Mouse (Mus musculus) small intestine, adult 2 months (tissue): Measurements from ENCODE around the gene Hells. TPM values are rescaled to one million over a fixed set of nuclear protein-coding genes. Genes with fewer than 3 reads are reported as not detected.

Experiments used
- H3K27ac ChIP-seq: fragments of 200-500 bp; 2 replicates; pipeline ENCODE4 v1.5.1; 2012; ENCODE audit warnings: low read depth, low read length, control low read depth, inconsistent platforms; ENCODE audit not compliant: insufficient read depth
- H3K27me3 ChIP-seq: fragments of 200-500 bp; 2 replicates; pipeline ENCODE4 v1.6.1; 2012; ENCODE audit warnings: mild to moderate bottlenecking, moderate library complexity, low read length, inconsistent platforms; ENCODE audit not compliant: control insufficient read depth, insufficient read depth
- H3K36me3 ChIP-seq: fragments of 200-500 bp; 2 replicates; pipeline ENCODE4 v1.6.1; 2012; ENCODE audit warnings: mild to moderate bottlenecking, low read length, control low read depth, inconsistent platforms; ENCODE audit not compliant: control insufficient read depth, insufficient read depth
- H3K4me1 ChIP-seq: fragments of 200-500 bp; 2 replicates; pipeline ENCODE4 v1.6.1; 2012; ENCODE audit warnings: low read length, inconsistent platforms, mixed read lengths; ENCODE audit not compliant: control insufficient read depth, insufficient read depth, insufficient read length
- H3K4me3 ChIP-seq: fragments of 200-500 bp; 2 replicates; pipeline ENCODE4 v1.5.1; 2012; ENCODE audit warnings: low read depth, mild to moderate bottlenecking, control low read depth, inconsistent platforms, low read length, moderate library complexity
- CTCF ChIP-seq: fragments of 200-500 bp; IDR thresholded peaks from 2 replicates; pipeline ENCODE4 v1.5.1; 2012; ENCODE audit warnings: low read depth, mild to moderate bottlenecking, control low read depth, inconsistent platforms, low read length, moderate library complexity, mixed read lengths; ENCODE audit not compliant: insufficient replicate concordance, insufficient read length; ENCODE audit errors: extremely low read depth
- POLR2A ChIP-seq: fragments of 200-500 bp; IDR thresholded peaks from 2 replicates; pipeline ENCODE4 v1.6.1; 2012; ENCODE audit warnings: low read depth, mild to moderate bottlenecking, control low read depth, inconsistent platforms, low read length, moderate library complexity
- WGBS: fragments of 180-500 bp; shearing (Covaris S2); methylation state at CpG from one replicate; pipeline ENCODE4 v1.1.7; 2018; 5-methylcytosine and 5-hydroxymethylcytosine counted together
- polyA plus RNA-seq: library from polyadenylated mRNA; depleted of rRNA; stranded (reverse); fragments of >200 nt; gene quantifications from 2 replicates; pipeline ENCODE4 v1.2.3, GENCODE M21; 2012; rRNA removed

Hells gene
- polyA plus RNA-seq = 0.18 and 0.82 TPM in 2 replicates

DNA sequence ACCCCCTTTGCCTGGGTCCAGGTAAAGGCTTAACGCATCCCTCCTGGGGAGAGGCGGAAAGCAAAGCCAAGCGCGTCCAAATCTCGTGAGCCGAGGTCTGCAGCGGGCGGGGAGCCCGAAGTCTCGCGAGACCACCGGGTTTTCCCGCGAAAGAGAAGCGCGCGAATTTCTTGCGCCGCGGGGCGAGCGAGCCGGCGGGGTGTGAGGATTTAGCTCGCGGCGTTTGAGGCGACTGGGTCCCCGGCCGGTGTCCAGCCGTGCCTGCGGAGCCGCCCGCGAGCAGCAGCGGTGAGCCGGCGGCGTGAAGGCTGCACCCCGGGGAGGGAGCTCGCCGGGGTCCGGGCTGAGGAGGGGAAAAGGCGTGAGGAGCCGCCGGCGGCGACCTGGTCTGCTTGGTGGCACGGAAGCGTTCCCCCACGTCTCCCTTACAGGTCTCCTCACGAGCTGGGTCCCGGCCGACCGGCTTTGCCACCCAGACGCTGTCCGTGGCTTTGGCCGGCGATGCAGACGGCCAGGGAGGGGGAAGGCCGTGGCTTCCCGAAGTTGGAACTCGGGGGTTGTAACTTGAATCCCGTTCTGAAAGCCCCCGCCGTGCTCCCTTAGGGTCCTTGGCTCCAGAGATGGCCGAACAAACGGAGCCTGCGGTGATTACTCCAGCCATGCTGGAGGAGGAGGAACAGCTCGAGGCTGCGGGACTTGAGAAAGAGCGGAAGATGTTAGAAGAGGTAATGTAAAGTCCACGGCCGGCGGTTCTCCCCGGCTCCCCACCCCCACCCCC is at the start of gene Hells:
TSS of gene Hells (plus strand) at position 128 of the 778 bp plus-strand sequence.
- under 1% methylated on average over 76 of the region's 76 CpGs for WGBS
- Histone ChIP-seq H3K4me1 (no peaks in the 10 kb centered on the region; the same call in 1 of the 2 replicates), H3K27ac (no peak within 1 kb of the TSS), H3K36me3 (peaks cover 2% of the 10 kb centered on the region; the same call in 1 of the 2 replicates), H3K27me3 (no peaks in the 10 kb centered on the region), H3K4me3 (peak within 1 kb of the TSS; percentile 77)
- TF ChIP-seq CTCF = no peak
- peak; percentile 21; the same call in 1 of the 2 replicates for TF ChIP-seq POLR2A

- WGBS = 73% methylated on average over 12 of the region's 12 CpGs
- TF ChIP-seq CTCF (no peak), POLR2A (no peak)
- H3K36me3 ChIP-seq = 0 out of 2 replicates have a peak, but pooled peaks cover 2% of the 10 kb centered on the region
- no peaks in the 10 kb centered on the region for H3K27me3 ChIP-seq
- no peaks in the 10 kb centered on the region for H3K4me1 ChIP-seq
- H3K27ac ChIP-seq = no peak overlapping the region
- H3K4me3 ChIP-seq = no peak overlapping the region
These were observed 29.3 kb upstream of the Hells start for GRCm38 (mm10) chr19:38901146-38902135.

GRCm38 (mm10) chr19:38902501-38902900 is 28.2 kb upstream of the Hells start:
- Histone ChIP-seq H3K27me3 (no peaks in the 10 kb centered on the region), H3K27ac (no peak overlapping the region), H3K36me3 (0 out of 2 replicates have a peak, but pooled peaks cover 2% of the 10 kb centered on the region), H3K4me3 (no peak overlapping the region), H3K4me1 (no peaks in the 10 kb centered on the region)
- no peak for TF ChIP-seq POLR2A
- no peak for TF ChIP-seq CTCF
- 89% methylated on average over 5 of the region's 5 CpGs for WGBS

DNA sequence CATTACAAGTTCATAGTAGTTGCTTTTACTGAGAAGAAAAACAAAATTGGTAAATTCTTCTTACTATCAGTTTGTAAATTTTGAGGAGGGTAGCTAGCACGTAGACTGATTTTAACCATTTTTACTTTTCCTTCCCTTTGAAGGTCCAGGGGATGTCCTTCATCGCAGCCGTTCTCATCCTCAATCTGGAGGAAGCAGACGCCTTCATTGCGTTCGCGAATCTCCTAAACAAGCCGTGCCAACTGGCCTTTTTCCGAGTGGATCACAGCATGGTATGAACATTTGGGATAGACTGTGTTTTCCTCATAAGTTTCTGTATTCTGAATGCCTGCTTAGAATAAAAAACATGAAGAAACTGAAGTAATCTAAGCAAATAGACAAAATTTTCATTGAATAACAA is 16.9 kb upstream of the Hells start:
- H3K36me3 ChIP-seq = peaks cover 21% of the 10 kb centered on the region
- H3K4me3 ChIP-seq = no peak overlapping the region
- TF ChIP-seq CTCF (no peak), POLR2A (no peak)
- H3K27me3 ChIP-seq = no peaks in the 10 kb centered on the region
- H3K27ac ChIP-seq = no peak overlapping the region
- 95% methylated on average over 9 of the region's 9 CpGs for WGBS
- no peaks in the 10 kb centered on the region for H3K4me1 ChIP-seq

DNA sequence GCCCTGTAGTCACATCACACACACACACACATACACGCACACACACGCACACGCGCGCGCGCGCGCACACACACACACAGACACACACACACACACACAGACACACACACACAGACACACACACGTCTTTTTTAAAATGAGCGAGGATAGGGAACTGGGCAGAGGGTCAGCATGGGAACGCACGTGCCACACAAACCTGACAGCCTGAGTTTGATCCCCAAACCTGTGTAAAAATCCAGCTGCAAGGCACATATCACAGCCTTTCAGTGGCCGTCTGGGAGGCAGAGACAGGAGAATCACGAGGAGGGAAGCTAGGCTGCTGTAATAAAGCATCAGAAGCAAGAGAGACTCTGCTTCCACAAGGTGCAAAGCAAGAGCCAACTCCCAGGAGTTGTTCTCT is 15.8 kb upstream of the Hells start:
- TF ChIP-seq CTCF (no peak), POLR2A (no peak)
- WGBS = 94% methylated on average over 15 of the region's 15 CpGs
- Histone ChIP-seq H3K4me1 (no peaks in the 10 kb centered on the region), H3K27ac (no peak overlapping the region), H3K27me3 (no peaks in the 10 kb centered on the region), H3K36me3 (peaks cover 25% of the 10 kb centered on the region), H3K4me3 (no peak overlapping the region)

DNA sequence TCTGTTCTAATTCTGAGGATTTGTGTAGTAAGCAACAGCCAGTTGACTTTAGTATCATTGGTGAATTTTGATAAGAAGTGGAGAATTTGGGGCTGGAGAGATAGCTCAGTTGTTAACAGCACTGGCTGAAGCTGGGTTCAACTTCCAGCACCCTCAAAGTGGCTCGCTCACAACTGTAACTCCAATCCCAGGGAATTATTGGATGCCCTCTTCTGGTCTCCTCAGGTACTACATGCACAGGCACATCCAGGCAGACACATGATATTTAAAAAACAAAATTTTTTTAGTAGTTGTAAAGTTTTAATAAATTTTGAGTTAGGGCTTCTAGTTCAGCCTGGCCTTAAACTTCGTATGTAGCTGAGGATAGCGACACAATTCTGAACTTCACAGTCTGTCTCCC is 15.0 kb upstream of the Hells start:
- no peak overlapping the region for H3K27ac ChIP-seq
- H3K4me1 ChIP-seq = no peaks in the 10 kb centered on the region
- peaks cover 25% of the 10 kb centered on the region for H3K36me3 ChIP-seq
- no peak for TF ChIP-seq POLR2A
- TF ChIP-seq CTCF = peak; percentile 55; the same call in 1 of the 2 replicates
- H3K27me3 ChIP-seq = no peaks in the 10 kb centered on the region
- WGBS = 51% methylated on average over 3 of the region's 3 CpGs
- no peak overlapping the region for H3K4me3 ChIP-seq
